Mouse (Mus musculus) spleen, adult 18-20 months (tissue): ENCODE measurements at regions not wholly inside any gene's neighbourhood (a gene's known extent, or its start where the extent isn't known, plus 50 kb on each side); places are given as distances from the start of the nearest gene placed in this dataset.

ENCODE experiments used
- DNase-seq, 2 experiments: peaks; one replicate each; pipeline ENCODE4 v3.0.0; 2022; ENCODE audit warnings: mixed read lengths in 2 of 2

- DNase-seq = no peak
Observed at GRCm38 (mm10) chr1:75901146-75901545, 355.1 kb downstream of the Slc4a3 start.

GRCm38 (mm10) chr1:75905699-75906470 is 359.8 kb downstream of the Slc4a3 start:
- no peak for DNase-seq

- no peak for DNase-seq
Observed at GRCm38 (mm10) chr1:75915311-75915710, 369.2 kb downstream of the Slc4a3 start.

- DNase-seq = no peak
Observed at GRCm38 (mm10) chr1:75916181-75916580, 370.1 kb downstream of the Slc4a3 start.

- no peak for DNase-seq
Observed at GRCm38 (mm10) chr1:75919134-75919533, 373.1 kb downstream of the Slc4a3 start.

- DNase-seq = no peak
Observed at GRCm38 (mm10) chr1:75925046-75925445, 379.0 kb downstream of the Slc4a3 start.

- peak in 1 of 2 experiments; percentile 14 for DNase-seq
Observed at GRCm38 (mm10) chr1:75925802-75926201, 379.7 kb downstream of the Slc4a3 start.

- no peak for DNase-seq
Observed at GRCm38 (mm10) chr1:75931852-75932251, 385.8 kb downstream of the Slc4a3 start.

GRCm38 (mm10) chr1:75933831-75934230 is 387.8 kb downstream of the Slc4a3 start:
- no peak for DNase-seq

- no peak for DNase-seq
Observed at GRCm38 (mm10) chr1:75934761-75935160, 388.7 kb downstream of the Slc4a3 start.

GRCm38 (mm10) chr1:75935866-75936265 is 389.8 kb downstream of the Slc4a3 start:
- no peak for DNase-seq

- DNase-seq = no peak
Observed at GRCm38 (mm10) chr1:75936596-75936995, 390.5 kb downstream of the Slc4a3 start.

- no peak for DNase-seq
Observed at GRCm38 (mm10) chr1:75937331-75937730, 391.3 kb downstream of the Slc4a3 start.

- no peak for DNase-seq
Observed at GRCm38 (mm10) chr1:75946290-75946839, 400.3 kb downstream of the Slc4a3 start.

GRCm38 (mm10) chr1:75978203-75978986 is 432.3 kb downstream of the Slc4a3 start:
- no peak for DNase-seq

GRCm38 (mm10) chr1:75983057-75983456 is 437.0 kb downstream of the Slc4a3 start:
- no peak for DNase-seq

- no peak for DNase-seq
Observed at GRCm38 (mm10) chr1:75983487-75983886, 437.4 kb downstream of the Slc4a3 start.

GRCm38 (mm10) chr1:75988496-75988895 is 442.4 kb downstream of the Slc4a3 start:
- no peak for DNase-seq

- no peak for DNase-seq
Observed at GRCm38 (mm10) chr1:75992039-75992438, 446.0 kb downstream of the Slc4a3 start.

GRCm38 (mm10) chr1:75997222-75997621 is 451.2 kb downstream of the Slc4a3 start:
- no peak for DNase-seq

- DNase-seq = no peak
Observed at GRCm38 (mm10) chr1:76001124-76001523, 455.1 kb downstream of the Slc4a3 start.

- no peak for DNase-seq
Observed at GRCm38 (mm10) chr1:76009601-76010000, 463.5 kb downstream of the Slc4a3 start.

GRCm38 (mm10) chr1:76010212-76010800 is 464.2 kb downstream of the Slc4a3 start:
- no peak for DNase-seq
